Mouse (Mus musculus): ENCODE measurements around the gene Igsf9. TPM values are rescaled to one million over a fixed set of nuclear protein-coding genes. Genes with fewer than 3 reads are reported as not detected.

Igsf9 gene
- polyA plus RNA-seq, 1 experiment: 2.2 TPM

- H3K27ac ChIP-seq (ENCODE audit: insufficient read depth, low read length): no peak overlapping the region
- no peak overlapping the region for H3K4me3 ChIP-seq (replicated peaks; ENCODE audit: insufficient read depth, low read depth, low read length)
- no peak for TF ChIP-seq CTCF (IDR thresholded peaks at IDR 0.05; ENCODE audit: borderline replicate concordance, insufficient read depth, low read depth, low read length)
- no peak for TF ChIP-seq POLR2A (IDR thresholded peaks at IDR 0.05; ENCODE audit: borderline replicate concordance, insufficient read depth, low read length)
- no peak for DNase-seq
- no peaks in the 10 kb centered on the region; the same call in 1 of the 2 replicates for H3K4me1 ChIP-seq (ENCODE audit: control insufficient read depth, insufficient read depth, low read length)
- WGBS: 82% methylated on average over 3 of the region's 3 CpGs
- H3K27me3 ChIP-seq (ENCODE audit: control insufficient read depth, insufficient read depth, low read length): no peaks in the 10 kb centered on the region; the same call in 1 of the 2 replicates
These were observed 26.1 kb downstream of the Igsf9 start for GRCm38 (mm10) chr1:172507701-172508100.

- no peak overlapping the region for H3K27ac ChIP-seq (ENCODE audit: insufficient read depth, low read length)
- no peaks in the 10 kb centered on the region; the same call in 1 of the 2 replicates for H3K4me1 ChIP-seq (ENCODE audit: control insufficient read depth, insufficient read depth, low read length)
- DNase-seq: no peak
- no peaks in the 10 kb centered on the region for H3K27me3 ChIP-seq (ENCODE audit: control insufficient read depth, insufficient read depth, low read length)
- H3K4me3 ChIP-seq (replicated peaks; ENCODE audit: insufficient read depth, low read depth, low read length): no peak overlapping the region
- WGBS: 60% methylated on average over 2 of the region's 2 CpGs
- TF ChIP-seq CTCF (IDR thresholded peaks at IDR 0.05; ENCODE audit: borderline replicate concordance, insufficient read depth, low read depth, low read length) (no peak), POLR2A (IDR thresholded peaks at IDR 0.05; ENCODE audit: borderline replicate concordance, insufficient read depth, low read length) (no peak)
These were observed 26.6 kb downstream of the Igsf9 start for GRCm38 (mm10) chr1:172508172-172508571.

GRCm38 (mm10) chr1:172509235-172509634 is 27.6 kb downstream of the Igsf9 start:
- WGBS: 77% methylated on average over 5 of the region's 5 CpGs
- Histone ChIP-seq H3K27ac (ENCODE audit: insufficient read depth, low read length) (no peak overlapping the region), H3K4me3 (replicated peaks; ENCODE audit: insufficient read depth, low read depth, low read length) (no peak overlapping the region), H3K27me3 (ENCODE audit: control insufficient read depth, insufficient read depth, low read length) (no peaks in the 10 kb centered on the region), H3K4me1 (ENCODE audit: control insufficient read depth, insufficient read depth, low read length) (peaks cover 4% of the 10 kb centered on the region; the same call in 1 of the 2 replicates)
- DNase-seq: no peak
- TF ChIP-seq POLR2A (IDR thresholded peaks at IDR 0.05; ENCODE audit: borderline replicate concordance, insufficient read depth, low read length) (no peak), CTCF (IDR thresholded peaks at IDR 0.05; ENCODE audit: borderline replicate concordance, insufficient read depth, low read depth, low read length) (no peak)

GRCm38 (mm10) chr1:172509983-172510382 is 28.4 kb downstream of the Igsf9 start:
- DNase-seq: no peak
- TF ChIP-seq CTCF (IDR thresholded peaks at IDR 0.05; ENCODE audit: borderline replicate concordance, insufficient read depth, low read depth, low read length) (no peak), POLR2A (IDR thresholded peaks at IDR 0.05; ENCODE audit: borderline replicate concordance, insufficient read depth, low read length) (no peak)
- 57% methylated on average over 8 of the region's 8 CpGs for WGBS

GRCm38 (mm10) chr1:172510421-172510972 is 28.9 kb downstream of the Igsf9 start:
- Histone ChIP-seq H3K27ac (ENCODE audit: insufficient read depth, low read length) (no peak overlapping the region), H3K4me3 (replicated peaks; ENCODE audit: insufficient read depth, low read depth, low read length) (no peak overlapping the region), H3K27me3 (ENCODE audit: control insufficient read depth, insufficient read depth, low read length) (no peaks in the 10 kb centered on the region), H3K4me1 (ENCODE audit: control insufficient read depth, insufficient read depth, low read length) (peaks cover 4% of the 10 kb centered on the region; the same call in 1 of the 2 replicates)
- WGBS: 42% methylated on average over 13 of the region's 13 CpGs
- DNase-seq: no peak
- TF ChIP-seq POLR2A (IDR thresholded peaks at IDR 0.05; ENCODE audit: borderline replicate concordance, insufficient read depth, low read length) (no peak), CTCF (IDR thresholded peaks at IDR 0.05; ENCODE audit: borderline replicate concordance, insufficient read depth, low read depth, low read length) (no peak)

More at GRCm38 (mm10) chr1:172509983-172510382, 28.4 kb downstream of the Igsf9 start:
- H3K4me1 ChIP-seq (ENCODE audit: control insufficient read depth, insufficient read depth, low read length): peaks cover 4% of the 10 kb centered on the region; the same call in 1 of the 2 replicates
- H3K27me3 ChIP-seq (ENCODE audit: control insufficient read depth, insufficient read depth, low read length): no peaks in the 10 kb centered on the region
- H3K4me3 ChIP-seq (replicated peaks; ENCODE audit: insufficient read depth, low read depth, low read length): no peak overlapping the region
- H3K27ac ChIP-seq (ENCODE audit: insufficient read depth, low read length): no peak overlapping the region

- 43% methylated on average over 13 of the region's 13 CpGs for WGBS
These were observed 31.4 kb downstream of the Igsf9 start for GRCm38 (mm10) chr1:172512962-172513361.

GRCm38 (mm10) chr1:172513525-172514212 is 32.1 kb downstream of the Igsf9 start:
- no peak for TF ChIP-seq CTCF (IDR thresholded peaks at IDR 0.05; ENCODE audit: borderline replicate concordance, insufficient read depth, low read depth, low read length)
- no peak for TF ChIP-seq POLR2A (IDR thresholded peaks at IDR 0.05; ENCODE audit: borderline replicate concordance, insufficient read depth, low read length)
- H3K4me1 ChIP-seq (ENCODE audit: control insufficient read depth, insufficient read depth, low read length): peaks cover 4% of the 10 kb centered on the region; the same call in 1 of the 2 replicates
- no peaks in the 10 kb centered on the region for H3K27me3 ChIP-seq (ENCODE audit: control insufficient read depth, insufficient read depth, low read length)
- H3K4me3 ChIP-seq (replicated peaks; ENCODE audit: insufficient read depth, low read depth, low read length): no peak overlapping the region
- WGBS: 44% methylated on average over 17 of the region's 17 CpGs
- no peak overlapping the region for H3K27ac ChIP-seq (ENCODE audit: insufficient read depth, low read length)
- no peak for DNase-seq

More at GRCm38 (mm10) chr1:172512962-172513361, 31.4 kb downstream of the Igsf9 start:
- no peak overlapping the region for H3K4me3 ChIP-seq (replicated peaks; ENCODE audit: insufficient read depth, low read depth, low read length)
- H3K27ac ChIP-seq (ENCODE audit: insufficient read depth, low read length): no peak overlapping the region
- peaks cover 4% of the 10 kb centered on the region; the same call in 1 of the 2 replicates for H3K4me1 ChIP-seq (ENCODE audit: control insufficient read depth, insufficient read depth, low read length)
- DNase-seq: no peak
- no peaks in the 10 kb centered on the region for H3K27me3 ChIP-seq (ENCODE audit: control insufficient read depth, insufficient read depth, low read length)
- TF ChIP-seq POLR2A (IDR thresholded peaks at IDR 0.05; ENCODE audit: borderline replicate concordance, insufficient read depth, low read length) (no peak), CTCF (IDR thresholded peaks at IDR 0.05; ENCODE audit: borderline replicate concordance, insufficient read depth, low read depth, low read length) (no peak)

GRCm38 (mm10) chr1:172514213-172514529 is 32.6 kb downstream of the Igsf9 start:
- Histone ChIP-seq H3K4me3 (replicated peaks; ENCODE audit: insufficient read depth, low read depth, low read length) (no peak overlapping the region), H3K27ac (ENCODE audit: insufficient read depth, low read length) (no peak overlapping the region), H3K27me3 (ENCODE audit: control insufficient read depth, insufficient read depth, low read length) (no peaks in the 10 kb centered on the region), H3K4me1 (ENCODE audit: control insufficient read depth, insufficient read depth, low read length) (peaks cover 4% of the 10 kb centered on the region; the same call in 1 of the 2 replicates)
- DNase-seq: no peak
- TF ChIP-seq POLR2A (IDR thresholded peaks at IDR 0.05; ENCODE audit: borderline replicate concordance, insufficient read depth, low read length) (no peak), CTCF (IDR thresholded peaks at IDR 0.05; ENCODE audit: borderline replicate concordance, insufficient read depth, low read depth, low read length) (no peak)
- 56% methylated on average over 4 of the region's 4 CpGs for WGBS
